Mouse (Mus musculus) stomach, embryonic 15.5 days (tissue): ENCODE measurements around the gene Tenm2. TPM values are rescaled to one million over a fixed set of nuclear protein-coding genes. Genes with fewer than 3 reads are reported as not detected.

Experiments used
- ATAC-seq: fragments of 200-750 bp; cut with Nextera tagmentation; 2 replicates; pipeline ENCODE4 v1.8.0; 2017; ENCODE audit warnings: low read depth, moderate number of reproducible peaks, moderate TSS enrichment; ENCODE audit not compliant: insufficient read depth, low FRiP score
- H3K27ac ChIP-seq: fragments of 300-500 bp; sonication (generic); 2 replicates; pipeline ENCODE4 v1.5.1; 2015; ENCODE audit warnings: mild to moderate bottlenecking, inconsistent platforms
- H3K27me3 ChIP-seq: fragments of 300-500 bp; sonication (generic); replicated peaks from 2 replicates; pipeline ENCODE4 v1.6.1; 2015; ENCODE audit warnings: inconsistent platforms
- H3K36me3 ChIP-seq: fragments of 300-500 bp; sonication (generic); 2 replicates; pipeline ENCODE4 v1.6.1; 2015; ENCODE audit warnings: inconsistent platforms
- H3K4me1 ChIP-seq: fragments of 300-500 bp; sonication (generic); 2 replicates; pipeline ENCODE4 v1.6.1; 2015; ENCODE audit warnings: inconsistent platforms
- H3K4me2 ChIP-seq: fragments of 300-500 bp; sonication (generic); 2 replicates; pipeline ENCODE4 v1.6.1; 2015; ENCODE audit warnings: mild to moderate bottlenecking, inconsistent platforms
- H3K4me3 ChIP-seq: fragments of 300-500 bp; sonication (generic); replicated peaks from 2 replicates; pipeline ENCODE4 v1.5.1; 2015; ENCODE audit warnings: inconsistent platforms
- H3K9ac ChIP-seq: fragments of 300-500 bp; sonication (generic); 2 replicates; pipeline ENCODE4 v1.6.1; 2015; ENCODE audit warnings: inconsistent platforms
- H3K9me3 ChIP-seq: fragments of 300-500 bp; sonication (generic); 2 replicates; pipeline ENCODE4 v1.6.1; 2016; ENCODE audit warnings: inconsistent platforms
- WGBS: fragments of 180-500 bp; shearing (Covaris S2); methylation state at CpG from one replicate; pipeline ENCODE4 v1.1.7; 2015; 5-methylcytosine and 5-hydroxymethylcytosine counted together
- polyA plus RNA-seq: library from polyadenylated mRNA; unstranded; fragments of >200 nt; fragmentation: Nextera tagmentation; extraction: Ambion mirVana; gene quantifications from 2 replicates; pipeline ENCODE4 v1.2.1, GENCODE M21; 2015

Gene Tenm2
- polyA plus RNA-seq, 1 experiment from 2014 or later, result 1.6 TPM

- 69% methylated on average over 4 of the region's 4 CpGs for WGBS
- Histone ChIP-seq H3K4me1 (no peaks in the 10 kb centered on the region), H3K9me3 (no peaks in the 10 kb centered on the region), H3K27ac (no peak overlapping the region), H3K27me3 (no peaks in the 10 kb centered on the region), H3K36me3 (no peaks in the 10 kb centered on the region), H3K4me2 (no peak overlapping the region), H3K4me3 (no peak overlapping the region), H3K9ac (no peak overlapping the region)
- ATAC-seq, result no peak
These were observed 926.4 kb downstream of the Tenm2 start for GRCm38 (mm10) chr11:36309317-36309716.

GRCm38 (mm10) chr11:36307276-36307675 is 928.5 kb downstream of the Tenm2 start:
- H3K9ac ChIP-seq, result no peak overlapping the region
- H3K4me2 ChIP-seq, result no peak overlapping the region
- no peak for ATAC-seq
- WGBS, result 85% methylated on average over 6 of the region's 6 CpGs
- H3K27me3 ChIP-seq, result no peaks in the 10 kb centered on the region
- no peak overlapping the region for H3K27ac ChIP-seq
- no peaks in the 10 kb centered on the region for H3K36me3 ChIP-seq
- H3K4me3 ChIP-seq, result no peak overlapping the region
- H3K9me3 ChIP-seq, result no peaks in the 10 kb centered on the region
- H3K4me1 ChIP-seq, result 0 out of 2 replicates have a peak, but pooled peaks cover under 1% of the 10 kb centered on the region

- ATAC-seq, result peak; percentile 50; the same call in 1 of the 2 replicates
- Histone ChIP-seq H3K27ac (no peak overlapping the region), H3K4me2 (no peak overlapping the region), H3K36me3 (no peaks in the 10 kb centered on the region), H3K9me3 (no peaks in the 10 kb centered on the region), H3K9ac (no peak overlapping the region), H3K4me3 (no peak overlapping the region), H3K27me3 (no peaks in the 10 kb centered on the region), H3K4me1 (0 out of 2 replicates have a peak, but pooled peaks cover 2% of the 10 kb centered on the region)
- 59% methylated on average over 10 of the region's 10 CpGs for WGBS
These were observed 930.3 kb downstream of the Tenm2 start for GRCm38 (mm10) chr11:36305348-36305950.

- WGBS, result 56% methylated on average over 2 of the region's 2 CpGs
- no peak overlapping the region for H3K9ac ChIP-seq
These were observed 932.8 kb downstream of the Tenm2 start for GRCm38 (mm10) chr11:36302913-36303371.

GRCm38 (mm10) chr11:36302096-36302495 is 933.7 kb downstream of the Tenm2 start:
- ATAC-seq, result no peak
- H3K9me3 ChIP-seq, result no peaks in the 10 kb centered on the region
- no peak overlapping the region for H3K4me2 ChIP-seq
- WGBS, result 59% methylated on average over 7 of the region's 7 CpGs
- H3K27me3 ChIP-seq, result no peaks in the 10 kb centered on the region
- no peak overlapping the region for H3K9ac ChIP-seq
- H3K36me3 ChIP-seq, result no peaks in the 10 kb centered on the region
- H3K4me3 ChIP-seq, result no peak overlapping the region
- H3K27ac ChIP-seq, result no peak overlapping the region; the same call in 1 of the 2 replicates
- 0 out of 2 replicates have a peak, but pooled peaks cover 2% of the 10 kb centered on the region for H3K4me1 ChIP-seq

More at GRCm38 (mm10) chr11:36302913-36303371, 932.8 kb downstream of the Tenm2 start:
- H3K4me3 ChIP-seq, result no peak overlapping the region
- no peaks in the 10 kb centered on the region for H3K27me3 ChIP-seq
- no peak overlapping the region for H3K4me2 ChIP-seq
- no peaks in the 10 kb centered on the region for H3K36me3 ChIP-seq
- H3K4me1 ChIP-seq, result 0 out of 2 replicates have a peak, but pooled peaks cover 2% of the 10 kb centered on the region
- H3K9me3 ChIP-seq, result no peaks in the 10 kb centered on the region
- H3K27ac ChIP-seq, result no peak overlapping the region
- no peak for ATAC-seq

GRCm38 (mm10) chr11:36296568-36296967 is 939.2 kb downstream of the Tenm2 start:
- Histone ChIP-seq H3K36me3 (no peaks in the 10 kb centered on the region), H3K27ac (peak overlapping the region; percentile 26; the same call in 1 of the 2 replicates), H3K4me2 (no peak overlapping the region), H3K4me3 (no peak overlapping the region), H3K9me3 (no peaks in the 10 kb centered on the region), H3K9ac (no peak overlapping the region), H3K4me1 (no peaks in the 10 kb centered on the region), H3K27me3 (no peaks in the 10 kb centered on the region)
- ATAC-seq, result no peak
- WGBS, result 70% methylated on average over 3 of the region's 3 CpGs

GRCm38 (mm10) chr11:36292206-36292605 is 943.6 kb downstream of the Tenm2 start:
- ATAC-seq, result no peak
- Histone ChIP-seq H3K9ac (no peak overlapping the region), H3K27ac (no peak overlapping the region), H3K4me3 (no peak overlapping the region), H3K4me1 (no peaks in the 10 kb centered on the region), H3K36me3 (no peaks in the 10 kb centered on the region), H3K27me3 (no peaks in the 10 kb centered on the region), H3K9me3 (no peaks in the 10 kb centered on the region), H3K4me2 (no peak overlapping the region)
- WGBS, result 45% methylated on average over 6 of the region's 6 CpGs

GRCm38 (mm10) chr11:36286246-36286645 is 949.5 kb downstream of the Tenm2 start:
- 85% methylated on average over 6 of the region's 6 CpGs for WGBS
- no peaks in the 10 kb centered on the region for H3K27me3 ChIP-seq

GRCm38 (mm10) chr11:36280533-36280932 is 955.2 kb downstream of the Tenm2 start:
- 78% methylated on average over 7 of the region's 7 CpGs for WGBS
- Histone ChIP-seq H3K9ac (no peak overlapping the region), H3K27me3 (no peaks in the 10 kb centered on the region), H3K36me3 (no peaks in the 10 kb centered on the region), H3K9me3 (no peaks in the 10 kb centered on the region), H3K4me3 (no peak overlapping the region), H3K27ac (no peak overlapping the region), H3K4me2 (no peak overlapping the region), H3K4me1 (no peaks in the 10 kb centered on the region)
- ATAC-seq, result no peak

More at GRCm38 (mm10) chr11:36286246-36286645, 949.5 kb downstream of the Tenm2 start:
- H3K4me1 ChIP-seq, result no peaks in the 10 kb centered on the region
- H3K4me3 ChIP-seq, result no peak overlapping the region
- H3K36me3 ChIP-seq, result no peaks in the 10 kb centered on the region
- H3K27ac ChIP-seq, result no peak overlapping the region
- no peaks in the 10 kb centered on the region for H3K9me3 ChIP-seq
- H3K4me2 ChIP-seq, result no peak overlapping the region
- no peak overlapping the region for H3K9ac ChIP-seq
- no peak for ATAC-seq

- Histone ChIP-seq H3K4me3 (no peak overlapping the region), H3K4me2 (no peak overlapping the region), H3K27me3 (no peaks in the 10 kb centered on the region), H3K4me1 (no peaks in the 10 kb centered on the region), H3K9ac (no peak overlapping the region), H3K36me3 (no peaks in the 10 kb centered on the region), H3K9me3 (no peaks in the 10 kb centered on the region), H3K27ac (no peak overlapping the region)
- WGBS, result 85% methylated on average over 9 of the region's 9 CpGs
- ATAC-seq, result no peak
These were observed 957.9 kb downstream of the Tenm2 start for GRCm38 (mm10) chr11:36277903-36278215.

GRCm38 (mm10) chr11:36277192-36277902 is 958.4 kb downstream of the Tenm2 start:
- Histone ChIP-seq H3K27me3 (no peaks in the 10 kb centered on the region), H3K4me3 (no peak overlapping the region), H3K27ac (no peak overlapping the region), H3K36me3 (no peaks in the 10 kb centered on the region), H3K9ac (no peak overlapping the region), H3K4me2 (no peak overlapping the region), H3K9me3 (no peaks in the 10 kb centered on the region), H3K4me1 (no peaks in the 10 kb centered on the region)
- 57% methylated on average over 20 of the region's 20 CpGs for WGBS
- no peak for ATAC-seq

- Histone ChIP-seq H3K4me2 (no peak overlapping the region), H3K4me3 (no peak overlapping the region), H3K9ac (no peak overlapping the region), H3K27ac (no peak overlapping the region), H3K9me3 (no peaks in the 10 kb centered on the region), H3K27me3 (no peaks in the 10 kb centered on the region), H3K4me1 (no peaks in the 10 kb centered on the region), H3K36me3 (no peaks in the 10 kb centered on the region)
- no peak for ATAC-seq
- 41% methylated on average over 5 of the region's 5 CpGs for WGBS
These were observed 959.7 kb downstream of the Tenm2 start for GRCm38 (mm10) chr11:36276015-36276414.
